Mouse (Mus musculus) cerebellum, postnatal 14 days (tissue): ENCODE results near the gene Rere.

Experiments used
- DNase-seq, 2 experiments: peaks; one replicate each; pipeline ENCODE4 v3.0.0; 2021; ENCODE audit warnings: mixed read lengths in 2 of 2

Gene Rere

DNA sequence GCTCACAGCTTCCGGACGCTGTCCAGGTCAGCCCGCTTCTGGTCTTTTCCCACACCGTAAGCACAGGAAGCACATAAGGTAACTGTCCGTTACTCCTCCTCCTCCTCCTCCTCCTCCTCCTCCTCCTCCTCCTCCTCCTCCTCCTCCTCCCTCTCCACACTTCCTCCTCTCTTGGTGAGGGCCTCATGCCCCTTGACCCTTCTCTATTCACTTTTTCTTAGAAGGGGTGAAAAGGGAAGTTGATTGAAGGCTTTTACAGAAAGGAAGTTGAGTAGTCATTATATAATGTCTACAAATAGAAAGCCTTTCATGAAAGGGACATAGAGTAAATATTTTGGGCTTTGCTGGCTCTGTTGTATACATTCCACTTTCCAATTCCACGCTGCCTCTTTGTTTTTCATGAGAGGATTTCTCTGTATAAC is 68.2 kb downstream of the Rere start:
- DNase-seq = no peak

- no peak for DNase-seq
Observed at GRCm38 (mm10) chr4:150351419-150352075, 70.1 kb downstream of the Rere start.

GRCm38 (mm10) chr4:150352736-150353135 is 71.3 kb downstream of the Rere start:
- DNase-seq = no peak

- no peak for DNase-seq
Observed at GRCm38 (mm10) chr4:150353376-150353900, 72.0 kb downstream of the Rere start.

GRCm38 (mm10) chr4:150355801-150356200 is 74.4 kb downstream of the Rere start:
- DNase-seq = no peak

GRCm38 (mm10) chr4:150361986-150362691 is 80.7 kb downstream of the Rere start:
- DNase-seq = no peak

- DNase-seq = no peak
Observed at GRCm38 (mm10) chr4:150362858-150363257, 81.4 kb downstream of the Rere start.

DNA sequence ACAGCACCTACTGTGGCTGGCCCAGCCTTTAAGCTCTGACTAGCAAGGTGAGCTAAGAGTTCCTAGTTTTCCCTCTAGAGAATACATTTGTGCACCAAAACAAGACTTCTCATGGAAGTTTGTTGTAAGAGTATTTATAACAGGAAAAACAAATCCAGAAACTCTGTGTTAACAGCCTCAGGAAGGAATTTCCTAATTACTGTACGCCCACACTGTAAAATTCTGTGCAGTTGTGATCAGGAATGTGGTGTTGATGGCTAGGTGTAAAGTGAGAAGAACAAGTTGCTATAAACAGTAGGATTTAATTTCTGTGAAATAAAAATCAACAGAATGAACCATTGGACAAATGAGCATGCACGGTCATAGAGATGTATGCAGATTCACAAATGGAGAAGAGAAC is 83.3 kb downstream of the Rere start:
- DNase-seq = no peak

DNA sequence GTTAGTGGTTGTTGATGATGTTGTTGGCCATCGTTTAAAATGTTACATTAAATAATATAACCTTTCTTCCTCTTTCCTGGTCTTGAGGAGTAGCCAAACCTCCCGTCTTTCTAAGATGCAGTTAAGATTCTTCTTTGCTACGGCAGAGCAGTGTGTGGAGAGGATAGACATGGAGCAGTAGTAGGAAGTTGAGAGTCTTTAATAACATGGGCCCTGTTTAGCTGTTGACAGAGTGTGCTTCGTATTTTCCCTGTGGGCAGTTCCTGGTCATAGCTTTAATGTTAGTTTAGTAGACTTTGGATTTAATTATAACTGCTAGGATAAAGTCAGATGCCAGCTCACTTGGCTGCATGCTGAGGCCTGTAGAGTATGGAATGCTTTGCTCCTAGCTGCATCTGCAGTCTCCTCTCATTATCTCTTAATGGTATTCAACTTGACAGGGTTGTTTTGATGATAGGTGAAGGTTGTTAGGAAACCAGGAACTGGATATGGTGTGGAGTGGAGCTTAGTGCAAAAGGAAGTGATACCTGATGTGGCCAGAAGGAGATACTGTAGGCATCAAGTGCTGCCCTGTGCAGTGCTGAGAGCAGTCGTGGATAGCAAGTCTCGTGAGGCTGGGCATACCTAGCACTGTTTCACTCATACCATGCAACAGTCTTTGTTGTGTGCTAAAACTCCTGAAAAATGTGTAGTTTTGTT is 85.2 kb downstream of the Rere start:
- DNase-seq = peak in 1 of 2 experiments; percentile 21

DNA sequence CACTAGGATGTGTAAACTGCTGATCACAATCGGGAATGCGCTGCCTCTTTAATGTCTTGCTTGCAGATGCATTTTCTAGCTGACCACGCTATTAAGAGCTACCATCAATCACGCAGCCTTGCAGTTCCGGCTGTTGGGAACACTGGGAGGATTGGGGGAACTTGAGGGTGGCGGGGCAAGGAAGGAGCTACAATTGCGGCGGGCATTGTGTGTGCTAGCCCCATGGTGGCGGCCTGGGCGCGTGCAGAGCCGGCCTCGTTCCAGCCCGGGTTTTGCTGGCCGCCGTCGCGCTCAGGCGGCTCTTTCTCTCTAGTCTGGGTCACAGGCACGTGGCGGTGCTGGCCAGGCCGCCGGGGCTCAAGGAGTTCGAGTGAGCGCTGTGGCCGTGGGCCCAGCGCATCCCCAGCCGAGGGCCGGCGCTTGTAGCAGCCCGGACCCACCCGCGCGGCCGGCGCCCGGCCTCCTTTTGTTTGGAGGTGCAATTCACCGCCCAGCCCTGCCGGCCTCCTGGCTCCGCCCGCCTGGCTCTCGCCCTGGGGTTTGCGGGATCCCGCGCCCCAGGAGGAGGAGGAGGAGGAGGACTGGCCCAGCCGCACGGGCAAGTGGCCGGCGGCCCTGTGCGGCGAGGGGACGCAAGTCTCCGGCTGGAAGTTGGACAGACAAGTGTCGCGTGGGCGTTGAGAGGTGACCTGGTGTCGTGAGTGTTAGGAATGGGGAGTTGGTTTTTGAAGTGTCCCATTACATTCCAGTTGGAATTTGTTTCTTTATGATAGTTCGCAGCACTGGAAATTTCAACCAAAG is 90.3 kb downstream of the Rere start:
- DNase-seq = peak; percentile 86

DNA sequence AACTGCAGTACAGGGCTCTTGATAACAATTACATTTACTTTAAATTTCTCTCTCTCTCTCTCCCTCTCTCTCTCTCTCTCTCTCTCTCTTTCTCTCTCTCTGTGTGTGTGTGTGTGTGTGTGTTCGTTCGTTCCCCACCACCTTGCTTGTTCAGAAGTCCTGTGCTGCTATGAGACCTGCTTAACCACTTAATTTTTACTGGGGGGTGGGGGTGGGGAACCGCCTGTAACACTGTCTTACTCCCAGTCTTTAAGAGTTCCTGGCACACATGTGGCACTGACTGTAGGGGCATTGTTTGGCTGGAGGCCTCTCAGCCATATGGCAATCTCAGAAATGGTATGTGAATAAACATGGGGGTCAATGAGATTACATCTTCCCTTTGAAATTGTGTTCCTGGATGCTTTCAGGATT is 91.2 kb downstream of the Rere start:
- DNase-seq = no peak

GRCm38 (mm10) chr4:150373111-150374109 is 92.0 kb downstream of the Rere start:
- peak; percentile 33 to 56 for DNase-seq

DNA sequence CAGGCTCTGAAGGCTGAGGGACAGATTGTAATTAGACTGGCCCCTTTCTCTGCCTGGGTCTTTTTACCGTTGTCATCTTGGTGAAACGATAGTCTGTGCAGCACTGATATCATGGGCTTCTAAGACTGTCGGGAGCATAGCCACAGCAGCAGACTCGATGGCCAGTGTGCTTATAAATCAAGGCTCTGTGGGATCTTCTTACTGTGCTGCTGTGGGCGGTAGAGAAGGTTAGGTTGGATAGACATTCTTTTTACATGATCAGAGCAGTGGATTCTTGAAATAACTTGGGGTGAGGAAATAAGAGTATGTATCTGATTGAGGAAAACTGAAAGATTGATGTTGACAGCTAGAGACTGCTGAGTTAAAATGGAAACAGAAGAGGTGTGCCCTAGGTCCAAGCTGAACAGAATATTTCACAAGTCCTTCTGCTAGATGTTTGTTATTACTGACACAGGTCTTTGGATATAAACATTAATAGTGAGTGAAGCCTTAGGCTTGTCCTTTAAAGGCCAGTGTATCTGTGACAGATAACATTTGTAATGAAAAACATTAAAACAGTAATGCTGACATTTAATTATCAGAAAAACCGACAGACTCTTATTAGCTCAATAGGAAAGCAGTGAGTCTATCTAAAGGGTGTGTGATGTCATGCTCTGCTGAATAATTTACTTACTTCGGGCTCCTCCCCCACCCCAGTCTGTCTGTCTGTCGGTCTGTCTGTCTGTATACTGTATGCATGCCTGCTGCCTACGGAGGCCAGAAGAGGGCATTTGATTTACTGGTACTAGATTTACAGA is 93.4 kb downstream of the Rere start:
- no peak for DNase-seq

GRCm38 (mm10) chr4:150375448-150375935 is 94.0 kb downstream of the Rere start:
- DNase-seq = no peak

DNA sequence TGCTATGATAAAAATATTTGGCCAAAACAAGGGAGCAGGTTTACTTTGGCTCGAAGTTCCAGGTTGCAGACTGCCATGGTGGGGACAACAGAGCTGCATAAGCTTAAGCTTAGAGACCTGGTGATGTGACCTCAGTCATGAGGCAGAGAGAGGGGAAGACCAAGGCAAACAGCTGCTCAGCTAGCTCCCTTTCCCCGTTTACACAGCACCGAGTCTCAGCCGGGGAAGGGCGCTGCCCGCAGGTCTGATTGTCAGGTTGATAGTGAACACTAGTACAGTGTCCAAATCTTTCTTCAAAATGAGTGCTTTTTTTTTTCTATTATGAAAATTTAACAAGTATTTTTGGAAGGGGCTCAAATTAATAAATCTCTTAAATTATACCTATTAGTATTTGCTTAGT is 97.9 kb downstream of the Rere start:
- DNase-seq = no peak

DNA sequence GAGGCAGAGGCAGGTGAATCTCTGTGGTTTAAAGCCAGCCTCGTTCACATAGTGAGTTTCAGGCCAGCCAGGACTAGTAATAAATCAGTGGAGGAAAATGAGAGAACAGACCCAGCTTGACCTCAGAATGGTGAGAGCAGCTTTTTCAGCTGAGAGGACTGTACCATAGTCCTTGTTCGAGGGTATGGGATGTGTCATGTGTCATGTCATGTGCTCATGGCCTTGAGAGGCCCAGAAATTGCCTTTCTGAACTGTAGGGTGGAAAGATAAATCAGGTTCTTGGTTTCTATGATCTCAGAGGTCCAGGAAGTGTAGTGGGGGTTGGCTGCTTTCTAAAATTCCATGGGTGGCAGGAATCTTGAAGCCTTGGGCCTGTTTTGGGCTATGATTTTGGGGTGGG is 98.3 kb downstream of the Rere start:
- DNase-seq = no peak

GRCm38 (mm10) chr4:150380273-150380672 is 98.8 kb downstream of the Rere start:
- DNase-seq = no peak

- DNase-seq = no peak
Observed at GRCm38 (mm10) chr4:150382504-150382903, 101.1 kb downstream of the Rere start.

GRCm38 (mm10) chr4:150384405-150384804 is 103.0 kb downstream of the Rere start:
- DNase-seq = no peak

DNA sequence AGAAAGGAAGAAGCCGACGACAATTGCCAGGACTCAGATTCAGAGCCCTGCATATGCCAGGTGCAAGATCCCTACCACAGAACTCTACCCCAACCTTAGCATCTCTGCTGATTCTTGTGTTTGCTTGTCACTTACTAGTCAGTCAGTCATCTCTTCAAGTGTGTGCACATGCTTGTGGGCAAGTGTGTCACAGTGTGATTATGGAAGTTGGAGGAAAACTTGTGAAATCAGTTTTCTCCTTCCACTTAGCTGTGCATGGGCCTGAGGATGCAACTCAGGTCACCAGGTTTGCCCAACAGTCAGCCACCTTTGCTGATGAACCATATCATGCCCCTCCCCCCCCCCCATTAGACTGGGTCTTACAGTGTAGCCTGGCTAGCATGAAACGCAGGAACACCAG is 103.5 kb downstream of the Rere start:
- no peak for DNase-seq
